ENCODE assay signal across 1 mouse cellular context in the genomic region with DNA sequence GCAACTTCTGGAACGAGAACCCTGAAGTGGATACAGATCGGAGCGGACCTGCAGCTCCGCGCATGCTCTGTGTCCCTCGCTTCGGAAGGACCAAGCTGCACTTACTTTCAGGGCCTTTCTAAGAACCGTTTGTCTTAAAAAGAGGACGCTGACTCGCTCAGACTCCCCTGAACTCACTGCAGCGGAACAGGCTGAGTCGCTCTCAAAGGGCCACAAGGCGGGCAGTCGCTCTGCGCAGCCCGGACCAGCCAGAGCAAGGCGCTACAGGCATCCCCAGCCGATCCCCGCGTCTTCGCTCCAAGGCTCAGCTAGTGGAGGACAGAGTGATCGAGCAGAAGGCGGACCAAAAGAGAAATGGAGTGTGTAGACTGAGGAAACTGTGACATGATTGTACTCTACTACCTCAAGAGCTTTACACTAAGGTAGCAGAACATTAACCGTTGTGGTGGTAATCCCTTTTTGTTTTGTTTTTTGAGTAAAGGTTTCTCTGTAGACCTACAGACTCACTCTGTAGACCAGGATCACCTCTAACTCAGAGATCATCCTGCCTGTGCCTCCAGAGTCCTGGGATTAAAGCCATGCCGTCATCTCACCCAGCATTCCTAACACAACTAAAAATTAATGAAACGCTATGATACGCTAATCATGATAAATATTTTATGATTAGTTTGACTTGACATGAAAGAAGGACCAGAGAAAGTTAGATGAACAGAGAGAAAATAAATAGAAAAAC.
TF ChIP-seq lines count a peak whose summit lies in the region.

Fan1 (minus strand) TSS at position 266 of the 733 bp plus-strand sequence.

TF ChIP-seq in CH12.LX, 34 proteins besides CTCF, POLR2A, EP300 and RAD21 (continued from another document):
- peak; percentile 61 for TF ChIP-seq ELF1 (IDR thresholded peaks at IDR 0.05; ENCODE audit: low read depth, low read length)
- no peak for TF ChIP-seq E2F4 (IDR thresholded peaks at IDR 0.05; ENCODE audit: insufficient replicate concordance, low read depth, low read length)
- no peak for TF ChIP-seq CHD1 (IDR thresholded peaks at IDR 0.05; ENCODE audit: low read depth, low read length)
- no peak for TF ChIP-seq CHD2 (IDR thresholded peaks at IDR 0.05; ENCODE audit: low read length)
- peak; percentile 87 for TF ChIP-seq HCFC1 (IDR thresholded peaks at IDR 0.05; ENCODE audit: low read depth, low read length)
- TF ChIP-seq JUN (IDR thresholded peaks at IDR 0.05; ENCODE audit: insufficient read depth, low read depth, low read length): no peak
- no peak for TF ChIP-seq ZKSCAN1 (IDR thresholded peaks at IDR 0.05; ENCODE audit: borderline replicate concordance, low read depth, low read length)
- TF ChIP-seq SIN3A (IDR thresholded peaks at IDR 0.05; ENCODE audit: low read length): peak; percentile 93
- no peak; the same call in 1 of the 2 replicates for TF ChIP-seq MYC (IDR thresholded peaks at IDR 0.05; ENCODE audit: low read depth, low read length)
- no peak for TF ChIP-seq MAX (IDR thresholded peaks at IDR 0.05; ENCODE audit: low read length)
- no peak for TF ChIP-seq ZC3H11A (IDR thresholded peaks at IDR 0.05; ENCODE audit: low read depth, low read length)
- TF ChIP-seq IRF4 (IDR thresholded peaks at IDR 0.05; ENCODE audit: low read depth, low read length): no peak
- TF ChIP-seq BHLHE40 (IDR thresholded peaks at IDR 0.05; ENCODE audit: low read depth, low read length): no peak
- TF ChIP-seq KAT2A (IDR thresholded peaks at IDR 0.05; ENCODE audit: insufficient replicate concordance, low read length): no peak
- TF ChIP-seq TBP (conservative IDR thresholded peaks at IDR 0.05; ENCODE audit: low read depth, low read length): no peak; the same call in 1 of the 2 replicates
- peak; percentile 68; the same call in 1 of the 2 replicates for TF ChIP-seq MXI1 (IDR thresholded peaks at IDR 0.05; ENCODE audit: low read depth, low read length)
